Mouse (Mus musculus): ENCODE results near the gene Ctss.

DNA sequence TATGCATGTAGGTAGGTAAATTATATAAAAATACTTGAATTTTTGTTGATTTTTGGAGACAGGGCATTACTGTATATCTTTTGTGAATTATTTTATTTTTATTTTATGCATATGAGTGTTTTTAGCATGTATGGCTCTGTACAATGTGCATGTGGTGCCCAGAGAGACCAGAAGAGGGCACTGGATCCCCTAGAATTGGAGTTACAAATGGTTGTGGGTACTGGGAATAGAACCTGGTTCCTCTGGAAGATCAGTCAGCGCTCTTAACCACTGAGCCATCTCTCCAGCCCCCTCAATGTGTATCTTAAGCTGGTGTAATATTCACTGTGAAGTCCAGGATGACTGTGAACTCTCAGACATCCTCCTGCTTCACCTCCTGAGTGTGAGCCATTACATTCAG lies 8.3 kb downstream of the Ctss start:
- no peak for TF ChIP-seq POLR2A (IDR thresholded peaks at IDR 0.05; ENCODE audit: insufficient read length, low read depth)
- TF ChIP-seq CEBPB (IDR thresholded peaks at IDR 0.05; ENCODE audit: insufficient read depth, poor library complexity, severe bottlenecking), result no peak
- TF ChIP-seq REST (IDR thresholded peaks at IDR 0.05; ENCODE audit: insufficient read depth, insufficient read length), result no peak
- no peak for TF ChIP-seq E2F4 (IDR thresholded peaks at IDR 0.05; ENCODE audit: insufficient read depth)
- no peak for TF ChIP-seq MAX (IDR thresholded peaks at IDR 0.05; ENCODE audit: low read depth)
